ENCODE assay signal across 8 mouse cellular contexts in the genomic region with DNA sequence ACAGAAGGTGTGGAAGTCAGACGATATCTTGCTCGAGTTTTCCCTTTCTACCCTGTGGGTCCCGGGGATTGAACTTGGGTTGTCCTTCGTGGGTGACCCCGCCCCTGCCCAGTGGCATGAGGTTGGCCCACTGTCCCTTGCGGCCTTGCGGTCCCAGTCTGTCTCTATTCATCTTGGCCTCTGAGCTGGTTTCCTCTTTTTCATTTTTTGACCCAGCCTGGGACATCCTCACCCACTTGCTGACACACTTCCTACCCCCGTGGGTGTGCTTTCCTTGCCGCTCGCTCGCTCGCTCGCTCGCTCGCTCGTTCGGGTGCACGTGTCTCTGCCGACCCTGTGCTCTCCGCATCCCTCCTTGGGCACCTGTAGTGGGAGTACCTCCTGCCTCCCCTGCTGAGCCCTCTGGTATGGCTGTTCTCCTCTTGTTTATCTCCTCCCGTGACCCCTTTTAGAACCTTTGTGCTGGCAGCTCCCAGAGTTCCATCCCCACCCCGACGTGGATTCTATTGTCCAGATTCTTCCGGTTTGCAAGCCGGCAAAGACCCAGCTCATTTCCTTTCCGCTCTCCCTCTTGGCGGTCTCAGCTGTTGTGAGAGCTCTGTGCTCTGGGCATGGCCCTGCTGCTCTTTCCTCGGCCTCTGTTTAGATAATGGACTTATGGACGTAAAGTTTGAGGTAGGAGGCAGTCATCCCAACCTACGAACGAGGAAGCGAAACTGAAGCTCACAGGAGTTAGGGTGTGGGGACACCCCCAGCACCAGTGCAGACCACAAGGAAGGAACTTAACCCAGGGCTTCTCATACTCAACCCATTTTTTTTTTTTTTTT. TPM values are rescaled to one million over a fixed set of nuclear protein-coding genes. Genes with fewer than 3 reads are reported as not detected.
DNase-seq lines count a peak whose midpoint lies in the region; ATAC-seq and TF ChIP-seq lines count a peak whose summit lies in the region.

No protein-coding gene starts in this region.

- TF ChIP-seq POLR2A in bone marrow macrophage, adult 2 months (IDR thresholded peaks at IDR 0.05; ENCODE audit: borderline replicate concordance, low read depth, low read length) = no peak

- peaks cover 19% of the 10 kb centered on the region; the same call in 1 of the 2 replicates for H3K36me3 ChIP-seq in intestine, postnatal 0 days (ENCODE audit: control insufficient read depth, insufficient read depth)
- no peaks in the 10 kb centered on the region for H3K36me3 ChIP-seq in forebrain, embryonic 12.5 days (replicated peaks)
- no peaks in the 10 kb centered on the region for H3K36me3 ChIP-seq in forebrain, postnatal 0 days (ENCODE audit: insufficient read depth)

- ATAC-seq in intestine, postnatal 0 days = no peak
- no peak for ATAC-seq in forebrain, embryonic 12.5 days (ENCODE audit: low FRiP score)
- ATAC-seq in forebrain, postnatal 0 days = no peak

- DNase-seq in kidney, adult 11 months = peak; percentile 56
- DNase-seq in kidney, adult 18-20 months = no peak
- DNase-seq in lung, postnatal 25 days (ENCODE audit: low spot score) = peak; percentile 83
- no peak for DNase-seq in forebrain, postnatal 0 days
- DNase-seq in left cerebral cortex, adult 18-20 months (ENCODE audit: low spot score in 2 of 2) = no peak

- no peaks in the 10 kb centered on the region for H3K9me3 ChIP-seq in intestine, postnatal 0 days (ENCODE audit: control insufficient read depth)
- H3K9me3 ChIP-seq in forebrain, embryonic 12.5 days = no peaks in the 10 kb centered on the region
- no peaks in the 10 kb centered on the region for H3K9me3 ChIP-seq in forebrain, postnatal 0 days (ENCODE audit: low read length)

- H3K27me3 ChIP-seq in intestine, postnatal 0 days (replicated peaks; ENCODE audit: control insufficient read depth, insufficient read depth, low read length) = no peaks in the 10 kb centered on the region
- no peaks in the 10 kb centered on the region for H3K27me3 ChIP-seq in forebrain, embryonic 12.5 days
- H3K27me3 ChIP-seq in forebrain, postnatal 0 days (ENCODE audit: insufficient read depth, low read length) = no peaks in the 10 kb centered on the region

- WGBS in intestine, postnatal 0 days = 75% methylated on average over 32 of the region's 32 CpGs
- WGBS in forebrain, embryonic 12.5 days = 83% methylated on average over 32 of the region's 32 CpGs
- 82% methylated on average over 32 of the region's 32 CpGs for WGBS in forebrain, postnatal 0 days

- H3K9ac ChIP-seq in intestine, postnatal 0 days (ENCODE audit: low read depth, low read length) = no peak overlapping the region
- H3K9ac ChIP-seq in forebrain, embryonic 12.5 days = no peak overlapping the region
- H3K9ac ChIP-seq in forebrain, postnatal 0 days = no peak overlapping the region

- H3K4me2 ChIP-seq in intestine, postnatal 0 days (replicated peaks; ENCODE audit: low read depth) = no peak overlapping the region
- H3K4me2 ChIP-seq in forebrain, embryonic 12.5 days = no peak overlapping the region
- no peak overlapping the region for H3K4me2 ChIP-seq in forebrain, postnatal 0 days (ENCODE audit: low read depth)

- peak overlapping the region; percentile 98 for H3K27ac ChIP-seq in bone marrow macrophage, adult 2 months (ENCODE audit: insufficient read depth, low read depth, low read length)
- H3K27ac ChIP-seq in intestine, postnatal 0 days (ENCODE audit: low read depth, low read length) = peak overlapping the region; percentile 68
- H3K27ac ChIP-seq in forebrain, embryonic 12.5 days = no peak overlapping the region
- H3K27ac ChIP-seq in forebrain, postnatal 0 days (ENCODE audit: low read depth, low read length) = no peak overlapping the region

- H3K4me3 ChIP-seq in bone marrow macrophage, adult 2 months (ENCODE audit: insufficient read depth, low read length) = peak overlapping the region; percentile 68
- H3K4me3 ChIP-seq in intestine, postnatal 0 days (ENCODE audit: low read depth, low read length) = no peak overlapping the region
- H3K4me3 ChIP-seq in forebrain, embryonic 12.5 days (replicated peaks) = no peak overlapping the region
- no peak overlapping the region for H3K4me3 ChIP-seq in forebrain, postnatal 0 days (ENCODE audit: low read depth, low read length)

- H3K4me1 ChIP-seq in bone marrow macrophage, adult 2 months (ENCODE audit: control insufficient read depth, insufficient read depth, low read length) = peaks cover 52% of the 10 kb centered on the region
- peaks cover 7% of the 10 kb centered on the region; the same call in 1 of the 2 replicates for H3K4me1 ChIP-seq in intestine, postnatal 0 days (replicated peaks; ENCODE audit: control insufficient read depth, insufficient read depth, low read length)
- peaks cover 14% of the 10 kb centered on the region for H3K4me1 ChIP-seq in forebrain, embryonic 12.5 days
- H3K4me1 ChIP-seq in forebrain, postnatal 0 days (ENCODE audit: insufficient read depth) = no peaks in the 10 kb centered on the region

- no peak for TF ChIP-seq CTCF in bone marrow macrophage, adult 2 months (IDR thresholded peaks at IDR 0.05; ENCODE audit: low read depth, low read length)
- no peak for TF ChIP-seq CTCF in intestine, postnatal 0 days (IDR thresholded peaks at IDR 0.05; ENCODE audit: low read depth)
- TF ChIP-seq CTCF in forebrain, postnatal 0 days (IDR thresholded peaks at IDR 0.05; ENCODE audit: low read depth) = no peak

RNA-seq across cellular contexts. Expression of a gene that starts 9.8 kb away (rescaled TPM):
- polyA plus RNA-seq in bone marrow macrophage, adult 2 months (2012; ENCODE audit: insufficient read depth, insufficient read length, missing spikeins) = 109 and 121 TPM in 2 replicates
- 65.1 and 71.1 TPM in 2 replicates for polyA plus RNA-seq in intestine, postnatal 0 days (2015; fragmentation: Nextera tagmentation; extraction: Ambion mirVana)
- 24.6 and 25.3 TPM in 2 replicates for polyA plus RNA-seq in forebrain, embryonic 12.5 days (2016; fragmentation: Nextera tagmentation; extraction: Ambion mirVana)
- 23.5 and 29.8 TPM in 2 replicates for total RNA-seq in forebrain, postnatal 0 days (2014; rRNA removed)
- 14.1 and 14.8 TPM in 2 replicates for polyA plus RNA-seq in forebrain, postnatal 0 days (2015; fragmentation: Nextera tagmentation; extraction: Ambion mirVana)
- total RNA-seq in left cerebral cortex, adult 18-20 months (2021) = 10 to 100 TPM; 22.2 to 25.7 TPM

RNA-seq across cellular contexts. Expression of a gene that starts 31.8 kb away (rescaled TPM):
- 15.6 and 17.8 TPM in 2 replicates for polyA plus RNA-seq in bone marrow macrophage, adult 2 months (2012; ENCODE audit: insufficient read depth, insufficient read length, missing spikeins)
- polyA plus RNA-seq in intestine, postnatal 0 days (2015; fragmentation: Nextera tagmentation; extraction: Ambion mirVana) = 5.0 and 6.4 TPM in 2 replicates
- 20.0 and 23.2 TPM in 2 replicates for polyA plus RNA-seq in forebrain, embryonic 12.5 days (2016; fragmentation: Nextera tagmentation; extraction: Ambion mirVana)
- total RNA-seq in forebrain, postnatal 0 days (2014; rRNA removed) = 34.5 and 36.3 TPM in 2 replicates
- polyA plus RNA-seq in forebrain, postnatal 0 days (2015; fragmentation: Nextera tagmentation; extraction: Ambion mirVana) = 18.3 and 18.8 TPM in 2 replicates
- total RNA-seq in left cerebral cortex, adult 18-20 months (2021) = 10 to 100 TPM; 37.1 to 37.8 TPM

RNA-seq across cellular contexts. Expression of a gene that starts 43.0 kb away (rescaled TPM):
- polyA plus RNA-seq in bone marrow macrophage, adult 2 months (2012; ENCODE audit: insufficient read depth, insufficient read length, missing spikeins) = 1,563 and 1,614 TPM in 2 replicates
- 832 and 868 TPM in 2 replicates for polyA plus RNA-seq in intestine, postnatal 0 days (2015; fragmentation: Nextera tagmentation; extraction: Ambion mirVana)
- 860 and 944 TPM in 2 replicates for polyA plus RNA-seq in forebrain, embryonic 12.5 days (2016; fragmentation: Nextera tagmentation; extraction: Ambion mirVana)
- total RNA-seq in forebrain, postnatal 0 days (2014; rRNA removed) = 1,794 and 2,056 TPM in 2 replicates
- polyA plus RNA-seq in forebrain, postnatal 0 days (2015; fragmentation: Nextera tagmentation; extraction: Ambion mirVana) = 842 and 978 TPM in 2 replicates
- total RNA-seq in left cerebral cortex, adult 18-20 months (2021) = 100 to 1,000 TPM; 185 to 199 TPM

RNA-seq across cellular contexts. Expression of a gene that starts 48.8 kb away (rescaled TPM):
- polyA plus RNA-seq in bone marrow macrophage, adult 2 months (2012; ENCODE audit: insufficient read depth, insufficient read length, missing spikeins) = 20.3 and 21.0 TPM in 2 replicates
- 9.3 and 9.6 TPM in 2 replicates for polyA plus RNA-seq in intestine, postnatal 0 days (2015; fragmentation: Nextera tagmentation; extraction: Ambion mirVana)
- 60.4 and 67.4 TPM in 2 replicates for polyA plus RNA-seq in forebrain, embryonic 12.5 days (2016; fragmentation: Nextera tagmentation; extraction: Ambion mirVana)
- total RNA-seq in forebrain, postnatal 0 days (2014; rRNA removed) = 51.9 and 74.4 TPM in 2 replicates
- 19.4 and 22.4 TPM in 2 replicates for polyA plus RNA-seq in forebrain, postnatal 0 days (2015; fragmentation: Nextera tagmentation; extraction: Ambion mirVana)
- total RNA-seq in left cerebral cortex, adult 18-20 months (2021) = 10 to 100 TPM; 62.0 to 66.4 TPM

RNA-seq across cellular contexts. Expression of a gene that starts 50.2 kb away (rescaled TPM):
- not detected in 2 replicates for polyA plus RNA-seq in bone marrow macrophage, adult 2 months (2012; ENCODE audit: insufficient read depth, insufficient read length, missing spikeins)
- 0.78 and 0.98 TPM in 2 replicates for polyA plus RNA-seq in intestine, postnatal 0 days (2015; fragmentation: Nextera tagmentation; extraction: Ambion mirVana)
- not detected in 2 replicates for polyA plus RNA-seq in forebrain, embryonic 12.5 days (2016; fragmentation: Nextera tagmentation; extraction: Ambion mirVana)
- not detected in 2 replicates for total RNA-seq in forebrain, postnatal 0 days (2014; rRNA removed)
- polyA plus RNA-seq in forebrain, postnatal 0 days (2015; fragmentation: Nextera tagmentation; extraction: Ambion mirVana) = not detected in 2 replicates
- not detected for total RNA-seq in left cerebral cortex, adult 18-20 months (2021)

Comparison
In these comparisons a context has a peak if more than half of its experiments do, and no peak if none do; other contexts are left out.
1. DNase-seq: peak in kidney, adult 11 months (single experiment) and lung, postnatal 25 days (single experiment); none in kidney, adult 18-20 months (single experiment), forebrain, postnatal 0 days (single experiment) and left cerebral cortex, adult 18-20 months (0 of 2).
2. H3K27ac ChIP-seq: peak in bone marrow macrophage, adult 2 months (single experiment) and intestine, postnatal 0 days (single experiment); none in forebrain, embryonic 12.5 days (single experiment) and forebrain, postnatal 0 days (single experiment).